In the genomic region with DNA sequence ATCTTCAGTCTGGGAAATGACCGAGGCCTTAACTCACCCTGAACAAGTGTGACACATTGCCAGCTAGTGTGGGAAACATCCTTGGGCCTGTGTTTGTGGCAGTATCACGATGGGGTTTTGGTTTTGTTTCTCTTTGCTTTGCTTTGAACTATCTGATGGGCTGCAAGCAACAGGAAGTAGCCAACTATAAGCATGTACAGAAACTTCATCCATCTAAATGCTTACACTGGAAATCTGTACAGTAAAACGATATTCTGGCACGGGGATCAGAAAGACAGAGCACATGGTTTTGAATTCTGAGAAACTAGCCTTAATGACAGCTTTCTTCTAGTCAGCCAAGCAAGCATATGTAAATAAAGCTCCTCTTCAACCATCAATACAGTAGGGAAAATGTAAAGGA, we compare ENCODE assay signal across 9 mouse cellular contexts. TPM values are rescaled to one million over a fixed set of nuclear protein-coding genes. Genes with fewer than 3 reads are reported as not detected.
DNase-seq lines count a peak whose midpoint lies in the region; ATAC-seq lines count a peak whose summit lies in the region.
"Had no signal": no experiment of that assay in that cellular context is flagged by ENCODE, and none has a peak within 500 bp of the region (broad histone marks: within the 10 kb centered on the region; RNA-seq: fewer than 3 reads in every experiment).

No protein-coding gene starts in this region.

- WGBS in kidney, embryonic 15.5 days, result 10% methylated on average over 4 of the region's 4 CpGs
- 12% methylated on average over 4 of the region's 4 CpGs for WGBS in heart, embryonic 13.5 days
- WGBS in liver, embryonic 16.5 days (ENCODE audit: insufficient replicate concordance), result 14% methylated on average over 4 of the region's 4 CpGs
- 12% methylated on average over 4 of the region's 4 CpGs for WGBS in stomach, embryonic 15.5 days

- peak; percentile 0; the same call in 1 of the 2 replicates for ATAC-seq in kidney, embryonic 15.5 days (replicated peaks; ENCODE audit: low FRiP score)
- peak; percentile 51 for ATAC-seq in activated CD4-positive, CD25-positive, alpha-beta regulatory T cell, adult 4 months
- no peak for ATAC-seq in heart, embryonic 13.5 days (ENCODE audit: extremely low read depth, insufficient number of reproducible peaks, low FRiP score, low TSS enrichment)
- no peak for ATAC-seq in liver, embryonic 16.5 days (ENCODE audit: low read depth)
- ATAC-seq in stomach, embryonic 15.5 days (ENCODE audit: insufficient read depth, low FRiP score, low read depth), result no peak

- H3K36me3 ChIP-seq in kidney, embryonic 15.5 days, result peaks cover 21% of the 10 kb centered on the region
- H3K36me3 ChIP-seq in heart, embryonic 13.5 days, result peaks cover 26% of the 10 kb centered on the region
- peaks cover 10% of the 10 kb centered on the region for H3K36me3 ChIP-seq in liver, embryonic 16.5 days (ENCODE audit: control insufficient read depth, insufficient read depth)
- peaks cover 2% of the 10 kb centered on the region; the same call in 1 of the 2 replicates for H3K36me3 ChIP-seq in stomach, embryonic 15.5 days

- H3K9ac ChIP-seq in kidney, embryonic 15.5 days, result peak overlapping the region; percentile 49
- peak overlapping the region; percentile 84 for H3K9ac ChIP-seq in heart, embryonic 13.5 days
- peak overlapping the region; percentile 69 for H3K9ac ChIP-seq in liver, embryonic 16.5 days (ENCODE audit: low read depth, low read length)
- no peak overlapping the region; the same call in 1 of the 2 replicates for H3K9ac ChIP-seq in stomach, embryonic 15.5 days

- peak overlapping the region; percentile 73 for H3K4me3 ChIP-seq in kidney, embryonic 15.5 days (replicated peaks)
- H3K4me3 ChIP-seq in heart, embryonic 13.5 days, result peak overlapping the region; percentile 65
- H3K4me3 ChIP-seq in liver, embryonic 16.5 days (ENCODE audit: low read depth, low read length), result peak overlapping the region; percentile 89
- H3K4me3 ChIP-seq in stomach, embryonic 15.5 days (replicated peaks), result peak overlapping the region; percentile 84

- DNase-seq in kidney, adult 9 months, result no peak
- DNase-seq in gastrocnemius, postnatal 4 days (ENCODE audit: low spot score in 2 of 2), result no peak
- no peak for DNase-seq in testis, postnatal 14 days (ENCODE audit: low spot score)

- peak overlapping the region; percentile 46 for H3K27ac ChIP-seq in kidney, embryonic 15.5 days
- peak overlapping the region; percentile 58 for H3K27ac ChIP-seq in heart, embryonic 13.5 days (replicated peaks)
- peak overlapping the region; percentile 63 for H3K27ac ChIP-seq in liver, embryonic 16.5 days (ENCODE audit: low read length)
- H3K27ac ChIP-seq in stomach, embryonic 15.5 days, result peak overlapping the region; percentile 21; the same call in 1 of the 2 replicates

- H3K4me1 ChIP-seq in kidney, embryonic 15.5 days, result peaks cover 24% of the 10 kb centered on the region
- H3K4me1 ChIP-seq in heart, embryonic 13.5 days, result peaks cover 25% of the 10 kb centered on the region
- H3K4me1 ChIP-seq in liver, embryonic 16.5 days (ENCODE audit: control insufficient read depth, low read depth, low read length), result peaks cover 19% of the 10 kb centered on the region
- H3K4me1 ChIP-seq in stomach, embryonic 15.5 days, result no peaks in the 10 kb centered on the region

- peak overlapping the region; percentile 97 for H3K4me2 ChIP-seq in kidney, embryonic 15.5 days
- H3K4me2 ChIP-seq in heart, embryonic 13.5 days, result peak overlapping the region; percentile 98
- peak overlapping the region; percentile 98 for H3K4me2 ChIP-seq in liver, embryonic 16.5 days (ENCODE audit: low read depth, low read length)
- H3K4me2 ChIP-seq in stomach, embryonic 15.5 days, result peak overlapping the region; percentile 99

- H3K9me3 ChIP-seq in kidney, embryonic 15.5 days (replicated peaks), result no peaks in the 10 kb centered on the region
- H3K9me3 ChIP-seq in heart, embryonic 13.5 days, result no peaks in the 10 kb centered on the region
- H3K9me3 ChIP-seq in liver, embryonic 16.5 days (replicated peaks; ENCODE audit: control insufficient read depth, low read length), result no peaks in the 10 kb centered on the region
- H3K9me3 ChIP-seq in stomach, embryonic 15.5 days, result no peaks in the 10 kb centered on the region

- H3K27me3 ChIP-seq in kidney, embryonic 15.5 days, result no peaks in the 10 kb centered on the region
- H3K27me3 ChIP-seq in heart, embryonic 13.5 days (replicated peaks), result no peaks in the 10 kb centered on the region
- no peaks in the 10 kb centered on the region for H3K27me3 ChIP-seq in liver, embryonic 16.5 days (ENCODE audit: control insufficient read depth, insufficient read depth, low read depth, low read length)
- H3K27me3 ChIP-seq in stomach, embryonic 15.5 days (replicated peaks), result no peaks in the 10 kb centered on the region

RNA-seq across cellular contexts. Expression of gene Dhfr, which starts 0.6 kb away (rescaled TPM):
- polyA plus RNA-seq in kidney, embryonic 15.5 days (2015; fragmentation: Nextera tagmentation; extraction: Ambion mirVana), result 22.0 and 22.9 TPM in 2 replicates
- 1 to 10 TPM; 3.8 to 6.3 TPM for polyA plus RNA-seq in activated CD4-positive, CD25-positive, alpha-beta regulatory T cell, adult 4 months (2017; shearing (Covaris generic))
- 11.9 and 13.4 TPM in 2 replicates for polyA plus RNA-seq in heart, embryonic 13.5 days (2015; fragmentation: Nextera tagmentation; extraction: Ambion mirVana)
- polyA plus RNA-seq in liver, embryonic 16.5 days (2015; fragmentation: Nextera tagmentation; extraction: Ambion mirVana), result 14.0 and 15.0 TPM in 2 replicates
- 15.1 and 17.0 TPM in 2 replicates for polyA plus RNA-seq in stomach, embryonic 15.5 days (2015; fragmentation: Nextera tagmentation; extraction: Ambion mirVana)
- 1 to 10 TPM; 3.8 to 4.1 TPM for total RNA-seq in gastrocnemius, postnatal 4 days (2021)

RNA-seq across cellular contexts. Expression of gene Msh3, which starts 0.8 kb away (rescaled TPM):
- polyA plus RNA-seq in kidney, embryonic 15.5 days (2015; fragmentation: Nextera tagmentation; extraction: Ambion mirVana), result 29.6 and 33.1 TPM in 2 replicates
- polyA plus RNA-seq in activated CD4-positive, CD25-positive, alpha-beta regulatory T cell, adult 4 months (2017; shearing (Covaris generic)), result 10 to 100 TPM; 38.0 to 38.5 TPM
- 12.6 and 14.6 TPM in 2 replicates for polyA plus RNA-seq in heart, embryonic 13.5 days (2015; fragmentation: Nextera tagmentation; extraction: Ambion mirVana)
- 9.1 and 9.4 TPM in 2 replicates for polyA plus RNA-seq in liver, embryonic 16.5 days (2015; fragmentation: Nextera tagmentation; extraction: Ambion mirVana)
- 20.4 and 23.6 TPM in 2 replicates for polyA plus RNA-seq in stomach, embryonic 15.5 days (2015; fragmentation: Nextera tagmentation; extraction: Ambion mirVana)
- 10 to 100 TPM; 16.2 to 22.0 TPM for total RNA-seq in gastrocnemius, postnatal 4 days (2021)

RNA-seq across cellular contexts. Expression of gene Gm20379, which starts 48.2 kb away (rescaled TPM):
- polyA plus RNA-seq in kidney, embryonic 15.5 days (2015; fragmentation: Nextera tagmentation; extraction: Ambion mirVana), result 0.95 and 1.4 TPM in 2 replicates
- 10 to 100 TPM in 1 of 2 experiments, 1 to 10 TPM in 1; 5.0 to 12.5 TPM for polyA plus RNA-seq in activated CD4-positive, CD25-positive, alpha-beta regulatory T cell, adult 4 months (2017; shearing (Covaris generic))
- polyA plus RNA-seq in heart, embryonic 13.5 days (2015; fragmentation: Nextera tagmentation; extraction: Ambion mirVana), result 0.48 and 0.60 TPM in 2 replicates
- 0.20 and 0.30 TPM in 2 replicates for polyA plus RNA-seq in liver, embryonic 16.5 days (2015; fragmentation: Nextera tagmentation; extraction: Ambion mirVana)
- polyA plus RNA-seq in stomach, embryonic 15.5 days (2015; fragmentation: Nextera tagmentation; extraction: Ambion mirVana), result 0.75 and 1.2 TPM in 2 replicates
- not detected for total RNA-seq in gastrocnemius, postnatal 4 days (2021)
- polyA plus RNA-seq: brain, embryonic 14.5 days had no signal

Comparison
In these comparisons a context has a peak if more than half of its experiments do, and no peak if none do; other contexts are left out.
1. ATAC-seq: peak in kidney, embryonic 15.5 days (single experiment) and activated CD4-positive, CD25-positive, alpha-beta regulatory T cell, adult 4 months (single experiment); none in heart, embryonic 13.5 days (single experiment), liver, embryonic 16.5 days (single experiment) and stomach, embryonic 15.5 days (single experiment).
2. Peak in every context shown above with its lines, with median percentiles within 50 percentile points of each other: H3K27ac ChIP-seq, H3K4me2 ChIP-seq and H3K4me3 ChIP-seq.